Mouse (Mus musculus) urinary bladder, postnatal 10 days (tissue): ENCODE measurements around the gene Prdm11.

Source experiments
- DNase-seq: peaks from one replicate; pipeline ENCODE4 v3.0.0; 2022; ENCODE audit warnings: low spot score

The Prdm11 gene

DNA sequence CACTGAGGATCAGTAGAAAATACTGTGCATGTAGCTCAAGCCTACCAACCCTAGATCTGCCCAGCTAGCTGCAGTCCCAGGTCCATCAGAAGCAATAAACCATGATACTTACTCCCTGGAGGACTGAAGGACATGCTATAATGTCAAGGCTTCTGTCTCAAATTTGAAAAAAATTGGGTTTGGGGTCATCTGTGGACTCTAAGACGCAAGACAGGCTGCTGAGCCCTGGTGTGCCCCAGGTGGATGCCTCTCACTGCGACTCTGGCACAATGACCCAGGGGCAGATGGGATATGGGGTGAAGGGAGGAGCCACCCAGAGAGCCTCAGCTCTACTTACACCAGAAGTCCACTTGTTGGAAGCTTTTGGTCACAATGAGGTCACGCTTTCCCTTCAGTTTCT, 33.0 kb downstream of the Prdm11 start:
- no peak for DNase-seq

DNA sequence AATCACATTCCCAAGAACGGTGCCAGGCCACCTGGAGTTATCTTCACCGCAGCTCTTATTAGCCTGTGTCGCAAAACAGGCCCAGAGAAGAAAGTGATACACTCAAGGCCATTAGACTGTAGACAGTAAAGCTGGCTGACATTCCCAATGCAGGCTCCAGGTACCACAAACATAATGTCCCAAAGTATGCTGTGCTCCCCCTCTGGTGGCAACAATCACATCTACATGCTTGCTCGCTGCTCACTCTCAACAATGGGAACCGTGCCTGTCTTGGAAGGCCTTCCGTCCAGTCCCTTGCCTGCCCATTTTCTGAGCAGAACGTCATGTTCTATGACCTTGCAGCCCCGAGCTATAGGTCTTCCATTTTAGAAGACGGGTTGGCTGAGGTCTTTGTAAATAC, 34.0 kb downstream of the Prdm11 start:
- DNase-seq = no peak

DNA sequence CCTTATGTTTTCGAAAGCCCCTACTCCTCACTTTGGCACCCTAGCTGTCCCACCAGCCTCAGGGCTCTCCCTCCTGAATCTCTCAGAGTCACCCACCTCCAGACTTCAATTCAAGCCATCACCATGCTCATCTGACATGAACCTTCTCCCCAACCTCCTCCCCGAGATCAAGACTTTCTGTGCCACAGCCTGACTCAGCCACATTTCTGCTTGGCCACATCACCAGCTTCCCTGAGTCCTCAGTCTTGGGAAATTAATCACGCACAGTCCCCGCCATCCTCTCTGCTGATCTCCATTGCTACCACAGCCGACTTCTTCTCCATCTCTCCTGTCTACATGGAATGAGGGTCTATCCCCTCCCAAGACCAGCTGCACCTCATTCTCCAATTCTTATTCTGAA, 34.5 kb downstream of the Prdm11 start:
- no peak for DNase-seq

DNA sequence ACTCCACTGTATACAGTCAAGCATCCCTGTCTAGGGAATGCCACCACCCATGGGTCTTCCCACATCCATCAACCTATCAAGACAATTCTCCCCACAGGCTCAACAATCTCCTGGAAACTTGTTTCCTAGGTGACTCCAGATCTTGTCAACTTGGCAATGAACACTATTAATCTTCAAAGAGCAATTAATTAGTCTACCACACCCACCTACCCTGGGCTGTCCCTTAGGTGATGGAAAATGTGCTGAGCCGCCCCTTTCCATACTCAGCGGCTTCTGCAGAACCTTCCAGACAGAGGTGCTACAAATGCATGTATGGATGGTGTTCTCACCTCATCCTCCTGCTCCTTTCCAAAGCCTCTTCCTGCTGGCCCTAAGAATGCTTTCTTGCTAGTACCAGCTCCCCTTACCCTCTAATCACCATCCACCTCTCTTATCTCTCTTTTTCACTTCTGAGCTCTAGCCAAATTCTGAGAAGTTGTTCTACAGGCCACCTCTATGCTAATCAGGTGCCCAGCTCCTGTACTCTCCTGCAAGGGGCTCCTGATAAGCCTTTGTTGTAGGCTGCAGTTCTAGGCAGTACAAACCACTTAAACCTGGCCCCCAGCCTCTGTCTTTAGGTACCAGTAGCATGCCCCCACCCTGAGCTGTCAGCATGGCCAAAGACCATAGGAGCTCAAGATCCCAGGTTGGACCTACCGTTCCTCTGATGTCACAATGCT, 37.8 kb downstream of the Prdm11 start:
- no peak for DNase-seq

DNA sequence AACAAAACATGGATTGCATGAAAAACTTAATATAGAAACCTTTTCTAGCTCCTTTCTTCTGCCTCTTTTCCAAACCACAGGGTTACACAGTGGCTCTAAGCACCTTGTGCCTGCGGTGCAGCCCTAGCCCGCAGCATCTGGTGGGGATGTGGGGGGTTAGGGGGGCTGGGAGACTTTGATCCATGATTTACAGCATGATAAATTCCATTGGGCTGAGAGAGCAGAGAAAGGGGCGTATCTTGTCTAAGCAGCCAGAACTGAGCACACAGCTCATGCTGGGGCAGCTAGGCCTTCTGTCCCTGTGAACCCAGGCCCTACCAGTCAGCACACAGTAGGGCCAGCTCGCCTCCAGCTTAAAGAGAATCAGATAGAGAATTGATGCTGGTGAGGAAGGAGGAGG, 40.9 kb downstream of the Prdm11 start:
- no peak for DNase-seq

DNA sequence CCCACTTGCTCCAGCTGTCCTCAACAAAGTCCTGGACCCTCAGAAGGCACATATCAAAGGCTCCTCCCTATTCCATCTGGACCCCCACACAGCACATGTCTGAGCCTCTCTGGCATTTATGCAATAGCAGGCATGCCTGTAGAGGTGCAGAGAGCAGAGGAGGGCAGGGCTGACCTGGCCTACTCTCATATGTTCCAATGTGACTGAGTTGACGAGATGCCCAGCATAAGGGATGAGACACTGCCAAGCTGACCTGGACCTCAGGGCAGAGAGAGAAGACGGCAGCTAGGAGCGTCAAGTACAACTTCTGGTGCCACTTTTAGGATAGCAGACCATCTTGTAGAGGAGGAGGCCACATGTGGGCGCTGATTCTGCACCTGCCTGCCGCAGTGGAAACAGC, 54.0 kb downstream of the Prdm11 start:
- DNase-seq = no peak

DNA sequence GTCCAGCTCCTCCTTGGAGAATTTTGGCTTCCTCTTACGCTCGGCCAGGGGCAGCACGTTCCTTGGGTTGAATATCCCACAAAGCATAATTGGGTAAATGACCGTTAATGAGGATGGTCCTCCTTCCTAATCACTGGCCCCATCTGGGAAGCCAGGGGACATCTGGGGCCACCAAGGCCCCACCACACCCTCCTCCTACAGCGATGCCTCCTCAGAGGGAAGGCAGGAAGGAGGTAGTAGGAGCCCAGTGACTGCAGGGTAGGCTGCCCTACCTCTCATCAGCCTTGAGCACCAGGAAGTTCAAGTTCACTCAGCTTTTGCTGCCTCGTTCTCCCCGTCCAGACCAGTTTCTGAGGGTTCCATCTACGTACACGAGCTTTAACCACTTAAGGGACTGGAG, 56.4 kb downstream of the Prdm11 start:
- DNase-seq = no peak

DNA sequence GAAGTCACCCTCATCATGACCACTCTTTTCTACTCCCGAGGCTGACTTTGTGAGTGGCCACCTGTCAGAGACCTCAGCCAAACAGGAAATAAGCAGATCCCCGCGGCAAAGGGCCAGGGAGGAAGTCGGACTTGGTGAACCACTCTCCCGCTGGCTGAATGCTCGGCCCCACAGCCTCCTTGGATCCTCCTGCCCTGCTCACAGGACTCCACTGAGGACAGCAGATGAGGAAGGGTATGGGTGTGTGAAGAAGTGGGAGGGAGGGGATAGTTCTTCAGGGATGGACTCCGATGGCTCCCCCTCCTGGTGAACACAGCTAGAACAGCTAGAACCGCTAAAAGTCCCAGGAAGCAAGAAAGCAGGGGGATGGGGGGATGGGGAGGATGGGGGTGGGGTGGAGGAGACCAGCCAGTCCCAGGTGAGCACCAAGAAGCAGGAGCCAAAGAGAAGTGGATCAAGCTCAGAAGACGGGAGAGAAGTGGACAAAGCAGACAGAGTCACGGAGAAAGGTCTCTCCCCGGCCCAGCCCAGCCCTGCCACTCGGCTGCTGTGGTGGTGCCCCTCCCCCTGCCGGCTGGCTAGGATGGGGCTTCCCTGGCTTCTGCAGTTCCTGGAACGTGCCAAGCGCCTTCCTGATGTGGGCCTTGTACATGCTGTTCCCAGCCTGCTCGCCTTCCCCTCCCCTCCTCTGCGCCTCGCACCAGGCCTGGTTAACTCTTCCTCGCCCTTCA, 57.9 kb downstream of the Prdm11 start:
- DNase-seq = peak; percentile 39

DNA sequence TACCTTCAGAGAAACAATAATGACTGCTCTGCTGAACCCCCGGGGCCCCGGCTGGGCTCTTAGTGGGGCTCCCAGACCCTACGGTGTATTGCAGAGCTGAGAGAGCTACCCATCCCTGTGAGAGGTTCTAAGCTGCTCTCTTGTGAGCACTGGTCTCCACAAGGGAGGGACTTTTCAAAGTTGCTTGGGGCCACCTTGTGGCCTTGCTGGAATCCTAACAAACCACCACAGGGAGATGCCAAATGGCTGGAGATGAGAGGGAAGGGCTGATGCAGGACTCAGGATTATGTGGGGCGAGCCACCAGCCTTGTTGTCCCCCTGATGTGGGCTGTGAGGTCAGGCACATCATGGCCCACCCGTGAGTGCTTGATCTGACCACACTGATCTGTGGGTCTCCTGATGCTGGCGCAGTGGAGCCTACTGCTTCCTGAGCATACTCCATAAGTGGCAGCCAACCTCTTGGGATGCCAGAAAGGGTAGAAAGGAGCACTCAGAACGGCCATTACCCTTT, 58.8 kb downstream of the Prdm11 start:
- DNase-seq = no peak

DNA sequence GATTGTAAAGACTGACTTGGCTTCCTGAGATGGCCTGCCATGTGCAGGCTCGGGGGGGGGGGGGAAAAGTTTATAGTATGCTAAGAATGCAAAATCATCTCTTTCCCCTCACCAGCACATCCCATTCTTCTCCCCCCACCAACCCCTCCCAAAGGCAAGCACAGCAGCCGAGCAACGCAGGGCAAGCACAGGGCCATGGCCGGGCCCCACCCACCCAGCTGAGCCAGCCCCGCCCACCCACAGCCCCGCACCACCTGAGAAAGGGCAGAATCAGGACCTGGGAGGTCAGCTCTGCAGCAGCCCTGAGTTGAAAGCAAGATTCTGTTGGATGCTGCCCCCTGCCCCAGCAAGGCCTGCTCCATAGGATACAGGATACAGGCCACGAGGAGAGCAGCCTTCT, 60.4 kb downstream of the Prdm11 start:
- no peak for DNase-seq

DNA sequence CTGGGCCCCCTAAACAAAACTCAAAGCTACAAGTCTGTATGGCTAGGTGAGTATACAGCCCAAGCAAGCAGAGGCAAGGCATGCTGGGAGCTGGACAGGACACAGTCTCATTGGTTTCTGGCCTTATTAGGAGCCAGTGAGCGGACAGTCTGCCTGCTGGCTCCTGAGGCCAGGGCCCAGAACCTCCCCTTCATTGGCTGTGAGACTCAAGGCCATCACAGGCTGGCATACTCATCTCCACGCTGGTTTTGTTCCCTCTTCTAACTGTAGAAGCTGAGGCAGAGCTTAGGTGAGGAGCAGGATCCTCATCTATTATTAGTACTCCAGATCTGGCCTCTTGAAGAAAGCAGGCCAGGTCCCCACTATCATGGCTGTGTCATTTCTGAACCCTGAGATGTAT, 60.8 kb downstream of the Prdm11 start:
- no peak for DNase-seq

DNA sequence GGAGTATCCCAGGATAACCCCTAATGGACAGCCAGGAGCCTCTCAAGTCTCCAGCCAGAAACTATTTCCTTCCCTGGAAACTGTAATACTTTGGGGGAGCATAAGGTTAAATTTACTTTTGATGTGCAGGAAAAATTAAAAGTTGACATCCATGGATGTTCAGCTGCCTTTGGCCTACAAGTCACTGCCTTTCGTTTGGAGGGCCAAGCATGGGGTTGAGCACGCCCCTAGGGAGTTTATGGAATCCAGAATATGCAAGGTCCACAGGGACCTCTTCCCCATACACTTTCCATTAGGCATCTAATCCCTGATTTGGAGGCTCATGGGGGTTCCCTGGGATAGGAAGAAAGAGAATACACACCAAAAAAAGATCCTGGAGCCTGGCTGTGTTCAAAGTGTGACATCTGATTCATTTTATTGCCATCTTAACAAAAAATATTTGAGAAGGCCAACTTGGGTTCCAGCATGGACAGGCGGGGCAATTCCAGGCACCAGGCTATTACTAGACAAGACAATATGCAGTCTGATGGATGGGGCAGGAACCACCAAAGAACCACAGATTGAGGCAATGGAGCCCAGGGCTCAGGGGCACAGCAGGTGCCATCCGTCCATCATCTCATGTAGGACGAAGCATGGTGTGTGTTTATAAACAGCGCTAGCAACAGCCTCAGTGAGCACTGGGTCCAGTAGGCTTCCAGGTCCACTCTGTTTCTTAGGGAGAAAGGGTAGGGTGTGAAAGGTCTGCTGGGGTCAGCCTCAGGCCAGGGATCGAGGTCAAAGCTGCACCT, 61.5 kb downstream of the Prdm11 start:
- no peak for DNase-seq

DNA sequence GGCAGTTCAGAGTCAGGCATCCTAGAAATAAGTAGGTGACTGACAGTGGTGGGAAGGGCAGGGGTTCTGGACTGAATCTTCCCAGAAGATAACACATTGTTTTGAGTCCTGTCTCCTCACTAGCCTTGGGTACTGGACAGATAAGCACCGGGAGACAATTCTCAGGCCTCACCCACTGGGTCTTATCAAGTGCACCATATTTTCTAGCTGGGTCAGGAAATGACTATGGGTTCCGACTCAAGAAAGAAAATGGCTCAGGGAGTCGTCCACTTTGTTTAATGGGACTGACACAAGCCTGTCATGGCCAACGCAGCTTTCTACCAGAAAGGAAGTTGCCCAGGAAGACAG, 62.7 kb downstream of the Prdm11 start:
- no peak for DNase-seq

DNA sequence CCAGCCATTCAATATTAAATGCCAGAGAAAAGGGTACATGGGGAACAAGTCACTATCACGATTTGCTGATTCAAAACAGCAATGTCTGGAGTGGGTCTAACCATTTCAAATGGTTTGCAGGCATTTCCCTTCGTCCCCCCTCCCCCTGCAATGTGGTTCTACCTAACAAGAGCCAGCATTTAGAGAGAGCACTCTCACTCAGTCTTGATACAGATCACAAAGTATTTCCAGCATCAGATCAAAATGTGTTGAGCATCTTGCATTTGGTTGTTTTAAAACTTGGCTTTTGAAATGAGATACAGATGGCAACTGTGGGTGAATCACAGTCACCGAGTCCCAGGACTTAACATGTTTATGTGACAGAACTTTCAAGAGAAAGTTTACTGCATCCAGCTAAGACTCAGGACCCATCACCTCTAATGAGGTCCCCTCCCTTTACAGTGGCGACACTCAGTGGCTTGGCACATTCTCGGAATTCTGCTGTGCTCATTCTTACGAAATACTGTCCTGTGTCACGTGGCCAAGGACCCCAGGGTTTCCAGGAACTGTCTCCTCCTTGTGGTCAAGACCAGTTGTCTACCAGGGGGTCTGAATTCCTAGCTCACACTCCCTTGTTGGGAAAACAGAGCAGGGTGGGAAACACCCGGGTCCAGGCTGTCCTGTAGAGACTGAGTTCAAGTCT, 63.2 kb downstream of the Prdm11 start:
- no peak for DNase-seq

DNA sequence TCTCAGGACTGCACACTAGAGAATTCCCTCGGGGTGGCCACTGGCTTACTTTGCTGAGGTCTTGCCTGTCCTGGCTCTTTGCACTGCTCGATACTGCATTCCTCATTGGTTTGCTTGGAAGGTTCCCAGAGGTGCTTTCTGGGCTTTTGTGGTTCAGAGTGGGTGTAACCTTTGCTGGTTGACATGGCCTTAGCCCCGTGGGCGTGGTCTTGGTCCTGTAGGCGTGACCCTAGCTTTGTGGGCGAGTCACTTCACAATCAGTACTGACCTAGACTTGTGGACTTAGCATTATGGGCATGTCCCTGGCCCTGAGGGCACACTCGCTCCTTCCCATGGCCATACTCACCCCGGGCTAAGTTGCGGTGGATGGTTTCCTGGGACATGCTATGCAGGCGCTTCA, 65.8 kb downstream of the Prdm11 start:
- no peak for DNase-seq

DNA sequence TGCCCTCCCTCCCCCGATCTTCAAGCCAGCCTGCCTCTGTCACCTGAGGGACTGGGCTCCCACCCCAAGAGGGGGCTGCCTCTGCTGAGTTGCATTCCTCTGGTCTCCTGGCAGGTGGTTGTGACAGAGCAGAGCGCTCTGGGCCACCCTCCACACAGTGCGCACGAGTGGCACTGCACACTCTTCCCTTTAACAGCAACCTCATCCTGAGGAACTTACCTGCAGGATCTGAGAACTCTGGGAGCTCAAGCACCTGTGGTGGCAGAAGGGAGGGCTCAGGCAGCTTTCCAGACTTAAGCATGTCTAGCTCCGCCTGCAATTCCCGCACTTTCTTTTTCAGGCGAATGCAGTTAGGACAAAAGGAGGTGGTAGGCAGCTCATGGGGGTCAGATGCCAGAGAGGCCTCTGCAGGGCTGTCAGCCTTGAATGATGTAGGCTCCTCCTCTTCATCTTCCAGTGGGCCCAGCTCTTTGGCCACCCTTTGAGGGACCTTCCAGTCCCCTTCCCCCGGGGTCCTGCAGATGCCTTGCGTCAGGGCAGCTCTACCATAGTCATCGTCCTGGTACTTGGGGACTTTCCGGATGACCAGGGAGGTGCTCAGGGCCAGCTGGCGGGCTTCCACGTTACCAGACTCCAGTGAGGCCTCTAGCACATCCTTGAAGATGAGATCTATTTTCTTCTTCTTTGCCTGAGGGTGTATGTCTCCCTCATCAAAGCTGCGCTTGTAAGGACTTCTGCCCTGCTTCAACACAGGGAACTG, 70.8 kb downstream of the Prdm11 start:
- DNase-seq = no peak

DNA sequence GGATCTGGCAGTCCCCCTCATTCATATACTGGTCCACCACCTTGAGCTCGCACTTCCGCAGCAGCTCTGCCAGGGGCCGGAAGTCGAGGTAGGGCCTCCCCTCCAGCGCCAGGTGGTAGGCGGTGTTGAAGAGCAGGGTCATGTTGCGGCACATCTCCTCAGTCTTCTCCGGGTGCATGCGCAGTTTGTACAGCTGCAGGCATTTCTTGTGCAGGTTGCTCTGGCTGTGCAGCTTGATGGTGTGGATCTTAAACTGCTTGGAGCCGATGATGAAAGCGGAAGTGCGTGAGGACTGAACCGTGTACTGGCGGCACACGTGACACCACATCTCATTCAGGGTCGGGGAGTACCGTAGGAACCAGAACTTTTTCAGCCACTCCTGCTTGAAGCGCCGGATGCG, 72.3 kb downstream of the Prdm11 start:
- no peak for DNase-seq

DNA sequence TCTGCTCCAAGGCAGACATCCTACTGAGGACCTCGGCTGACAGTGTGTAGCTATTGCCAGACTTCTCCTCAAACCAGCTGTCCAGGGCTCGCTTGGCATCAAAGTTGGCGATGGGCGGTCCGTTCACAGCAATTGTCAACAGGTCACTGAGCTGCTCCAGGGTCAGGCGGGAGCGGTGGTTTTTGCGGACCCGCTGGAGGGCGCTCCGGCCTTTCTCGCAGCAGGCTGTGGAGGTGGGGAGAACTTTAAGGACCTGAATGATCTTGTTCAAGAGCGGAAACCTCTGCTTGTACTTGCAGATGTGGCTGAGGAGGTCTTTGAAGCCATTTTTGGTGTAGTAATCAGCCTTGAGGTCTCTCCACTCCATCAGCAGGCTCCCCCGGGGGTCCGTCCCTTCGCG, 73.9 kb downstream of the Prdm11 start:
- no peak for DNase-seq

DNA sequence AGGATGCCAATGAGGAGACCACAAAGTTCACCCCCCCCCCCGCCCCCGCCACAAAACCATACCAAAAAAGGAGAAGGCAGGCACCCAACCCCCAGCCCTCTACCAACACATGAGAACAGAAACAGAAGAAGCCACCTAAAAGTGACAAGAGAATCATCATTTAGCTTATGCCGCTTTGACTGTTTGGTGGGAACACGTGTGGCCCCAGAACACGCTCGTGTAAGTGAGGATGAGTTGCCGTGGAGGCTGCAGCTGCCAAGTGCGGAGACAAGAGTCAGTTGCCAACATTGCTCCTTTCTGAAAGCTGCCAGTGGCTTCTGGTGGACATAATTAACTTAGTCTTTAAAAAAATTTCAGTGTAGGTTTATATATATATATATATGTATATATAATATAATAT, 74.4 kb downstream of the Prdm11 start:
- no peak for DNase-seq

DNA sequence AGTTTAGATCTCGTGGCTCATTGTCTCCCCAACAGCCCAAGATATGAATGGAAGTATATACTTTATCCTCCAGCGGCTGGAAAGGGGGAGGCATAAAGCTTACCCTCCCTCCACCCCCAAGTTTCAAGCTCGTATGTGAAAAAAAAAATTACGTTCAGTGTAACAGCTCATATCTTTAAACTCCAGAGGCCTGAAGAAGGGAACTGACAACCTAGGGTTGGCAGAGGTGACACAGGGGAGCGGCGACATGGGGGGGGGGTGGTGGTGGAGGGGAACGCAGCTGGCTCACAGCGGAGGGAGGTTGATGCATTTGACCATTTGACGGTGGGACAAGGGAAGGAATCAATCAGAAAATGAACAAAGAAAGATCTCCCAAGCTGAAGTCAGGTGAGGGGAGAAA, 74.9 kb downstream of the Prdm11 start:
- no peak for DNase-seq

DNA sequence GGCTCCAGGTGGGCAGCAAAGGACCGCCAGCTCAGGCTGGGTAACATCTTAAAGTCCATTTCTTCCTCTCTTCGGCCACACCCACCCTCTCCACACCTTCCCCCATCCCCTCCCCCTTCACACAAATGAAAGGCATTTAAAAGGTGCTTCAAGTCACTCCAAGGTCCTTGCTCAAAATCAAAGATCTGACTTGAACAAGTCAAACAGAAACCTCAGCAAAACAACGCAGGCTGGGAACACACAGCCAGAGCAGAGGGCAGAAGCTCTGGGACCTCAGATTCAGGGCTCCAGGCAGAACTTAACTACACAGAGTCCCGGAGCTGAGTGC, 78.2 kb downstream of the Prdm11 start:
- DNase-seq = no peak
